Mouse (Mus musculus) layer of hippocampus, adult 2 months (tissue): ENCODE measurements around the gene Olfr412. TPM values are rescaled to one million over a fixed set of nuclear protein-coding genes. Genes with fewer than 3 reads are reported as not detected.

Experiments
- DNase-seq, 2 experiments: peaks; one replicate each; pipeline ENCODE4 v3.0.0; 2022; ENCODE audit warnings: low spot score in 2 of 2
- H3K27ac ChIP-seq: fragments of 200-600 bp; 2 replicates; pipeline ENCODE4 v1.8.1; 2022
- H3K4me3 ChIP-seq: fragments of 200-600 bp; 2 replicates; pipeline ENCODE4 v1.8.1; 2022; ENCODE audit warnings: mild to moderate bottlenecking
- CTCF ChIP-seq: fragments of 200-600 bp; conservative IDR thresholded peaks from 2 replicates; pipeline ENCODE4 v1.8.1; 2022; ENCODE audit warnings: antibody characterized with exemption, mild to moderate bottlenecking, moderate library complexity
- long read RNA-seq, 2 experiments: library from polyadenylated mRNA; stranded (forward); transcript quantifications; one replicate each; pipeline ENCODE4 v2.0.0; 2021; ENCODE audit warnings: borderline mapping rate in 2 of 2
- total RNA-seq, 2 experiments: library from RNA; stranded (reverse); gene quantifications; 2 replicates each; pipeline ENCODE4 v1.2.3; 2021

The Olfr412 gene
- total RNA-seq, result not detected
- long read RNA-seq, experiment 1, result 0 reads
- long read RNA-seq, experiment 2, result 0 reads

DNA sequence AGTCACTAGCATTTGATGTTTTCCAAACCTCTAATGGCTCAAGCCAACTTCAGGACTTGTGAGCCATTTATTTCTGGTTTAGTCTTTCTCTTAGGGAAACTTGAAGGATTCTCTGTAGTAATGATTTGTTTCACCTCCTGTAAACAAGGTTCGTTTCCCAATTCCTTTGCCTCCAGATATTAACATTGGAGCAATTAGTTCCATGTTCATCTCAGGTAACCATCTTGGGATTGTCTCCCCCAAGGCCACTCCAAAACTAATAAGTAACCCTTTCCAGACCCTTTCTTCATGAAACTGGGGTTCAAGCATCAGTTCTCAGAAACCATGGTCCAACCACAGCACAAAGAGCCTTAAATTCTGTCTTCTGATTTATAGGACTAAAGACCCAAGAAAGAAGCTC lies at the start of gene Olfr412:
Gene Olfr412 (plus strand): TSS at position 301 of the 400 bp plus-strand sequence.
- Histone ChIP-seq H3K4me3 (no peak within 1 kb of the TSS), H3K27ac (no peak within 1 kb of the TSS)
- DNase-seq, result no peak
- no peak for TF ChIP-seq CTCF

DNA sequence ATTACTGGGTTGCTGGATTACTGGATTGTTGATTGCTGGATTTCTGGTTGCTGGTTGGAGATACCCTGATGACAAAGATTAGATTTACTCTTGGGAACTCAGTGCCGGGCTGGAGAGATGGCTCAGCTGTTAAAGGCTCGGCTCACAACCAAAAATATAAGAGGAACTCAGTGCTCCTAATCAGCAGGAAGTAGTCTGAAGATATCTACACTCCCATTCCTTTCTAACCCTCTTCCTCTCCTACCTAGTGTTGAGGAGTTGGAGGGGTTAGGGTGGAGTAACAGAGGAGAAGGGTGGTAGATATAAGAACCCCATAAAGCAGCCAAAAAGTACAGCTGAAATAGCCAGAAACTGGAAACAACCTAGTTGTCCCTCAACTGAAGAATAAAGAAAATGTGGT lies 35.8 kb upstream of the Olfr412 start:
- no peak overlapping the region for H3K4me3 ChIP-seq

DNA sequence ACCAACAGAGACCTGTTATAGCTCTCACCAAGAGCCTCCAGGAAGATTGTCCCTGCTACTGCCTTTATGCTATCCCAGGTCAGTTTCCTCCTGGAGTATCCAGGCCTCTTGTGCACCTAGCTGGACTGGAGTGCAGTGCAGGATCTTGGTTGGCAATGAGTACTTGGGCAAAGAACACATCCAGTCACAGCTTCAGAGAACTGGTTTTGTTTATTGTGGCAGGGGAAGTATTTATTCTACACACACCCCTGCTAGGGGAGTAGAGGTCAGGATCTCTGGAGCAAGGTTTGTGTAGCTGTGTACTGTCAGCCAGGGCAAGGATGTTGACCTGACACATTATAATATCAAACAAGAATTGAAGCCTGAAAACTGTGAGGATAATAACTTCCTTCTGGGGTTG lies 33.1 kb upstream of the Olfr412 start:
- no peak overlapping the region for H3K4me3 ChIP-seq
- TF ChIP-seq CTCF, result no peak
- no peak for DNase-seq
- H3K27ac ChIP-seq, result no peak overlapping the region

More for the DNA sequence above, 35.8 kb upstream of the Olfr412 start:
- H3K27ac ChIP-seq, result no peak overlapping the region
- TF ChIP-seq CTCF, result no peak
- no peak for DNase-seq

DNA sequence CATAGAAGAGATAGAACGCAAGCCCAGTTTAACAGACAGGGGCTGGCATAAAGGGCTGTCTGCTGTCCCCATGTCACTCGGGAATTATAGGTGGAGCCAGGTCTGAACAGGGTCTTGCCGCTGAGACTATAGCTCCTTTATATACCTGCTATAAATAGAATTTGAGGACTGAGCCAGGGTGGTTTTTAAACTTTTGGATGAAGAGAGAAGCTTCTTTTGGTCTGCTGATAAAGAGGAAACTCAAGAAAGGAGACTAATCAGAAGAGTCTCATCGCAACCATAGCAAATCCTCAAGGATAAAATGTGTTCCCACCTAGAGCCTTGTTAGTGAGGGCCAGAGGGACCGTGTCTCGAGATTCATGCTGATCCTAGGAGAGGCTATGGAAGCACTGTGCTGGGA lies 23.9 kb upstream of the Olfr412 start, which contains the start of gene Olfr410:
Gene Olfr410 (minus strand): TSS at position 101 of the 400 bp plus-strand sequence.
- no peak for DNase-seq
- Histone ChIP-seq H3K27ac (no peak within 1 kb of the TSS), H3K4me3 (no peak within 1 kb of the TSS)
- TF ChIP-seq CTCF, result no peak

DNA sequence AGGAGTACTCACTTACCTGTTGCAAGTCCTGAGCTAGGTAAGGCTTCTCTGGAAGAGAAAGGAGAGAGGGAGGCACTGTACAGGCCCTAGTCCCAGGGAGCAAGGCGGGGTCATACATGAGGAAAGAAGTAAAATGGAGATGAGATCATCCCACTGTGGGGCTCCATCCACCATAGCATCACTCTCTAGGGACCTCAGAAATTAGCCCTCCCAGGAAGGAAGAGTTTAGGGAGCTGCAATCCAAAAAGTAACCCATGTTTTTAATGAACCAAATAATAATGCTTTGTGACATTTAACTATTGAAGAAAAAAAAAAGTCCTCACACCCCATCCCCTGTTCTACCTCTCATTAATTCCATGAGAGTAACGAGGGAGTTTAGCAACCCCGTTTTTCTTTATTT lies 9.3 kb upstream of the Olfr412 start, which contains the start of gene Olfr411:
Gene Olfr411 (minus strand): TSS at position 101 of the 400 bp plus-strand sequence.
- Histone ChIP-seq H3K27ac (no peak within 1 kb of the TSS), H3K4me3 (no peak within 1 kb of the TSS)
- TF ChIP-seq CTCF, result no peak
- DNase-seq, result no peak

DNA sequence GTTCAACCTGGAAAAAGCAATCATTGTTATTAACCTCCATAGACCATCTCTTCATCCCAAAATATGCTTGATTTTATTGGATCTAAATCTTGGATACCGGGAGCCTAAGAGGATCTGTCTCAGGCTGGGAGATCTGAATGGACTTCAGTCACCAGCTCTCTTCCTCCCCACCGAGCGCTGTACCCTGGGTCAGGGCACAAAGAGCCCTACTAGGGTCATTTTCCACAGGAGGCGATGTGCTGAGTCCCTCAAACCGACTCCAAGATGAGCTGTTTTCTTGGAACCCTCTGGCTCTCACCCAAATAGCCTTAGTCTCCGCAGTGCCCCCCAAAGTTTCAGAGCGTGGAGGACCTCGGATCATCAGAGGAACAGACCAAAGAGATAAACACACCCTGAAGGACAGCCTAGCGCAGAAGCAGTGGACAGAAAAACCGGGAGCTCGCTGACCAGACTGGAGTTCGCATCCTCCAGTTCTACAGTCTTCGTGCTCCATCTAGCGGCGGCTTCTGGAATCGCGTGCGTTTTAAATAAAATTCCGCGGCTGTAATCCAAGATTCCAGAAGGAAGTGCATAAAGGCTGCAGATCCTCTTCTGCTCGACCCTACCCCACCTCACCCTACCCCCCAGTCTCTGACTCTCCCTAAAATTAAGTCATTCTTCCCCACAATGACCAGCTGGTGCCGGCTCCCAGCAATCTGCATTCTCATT lies 9.7 kb downstream of the Olfr412 start:
- Histone ChIP-seq H3K4me3 (peak overlapping the region; percentile 32; the same call in 1 of the 2 replicates), H3K27ac (no peak overlapping the region)
- DNase-seq, result peak; percentile 69 to 84
- peak; percentile 95 for TF ChIP-seq CTCF

DNA sequence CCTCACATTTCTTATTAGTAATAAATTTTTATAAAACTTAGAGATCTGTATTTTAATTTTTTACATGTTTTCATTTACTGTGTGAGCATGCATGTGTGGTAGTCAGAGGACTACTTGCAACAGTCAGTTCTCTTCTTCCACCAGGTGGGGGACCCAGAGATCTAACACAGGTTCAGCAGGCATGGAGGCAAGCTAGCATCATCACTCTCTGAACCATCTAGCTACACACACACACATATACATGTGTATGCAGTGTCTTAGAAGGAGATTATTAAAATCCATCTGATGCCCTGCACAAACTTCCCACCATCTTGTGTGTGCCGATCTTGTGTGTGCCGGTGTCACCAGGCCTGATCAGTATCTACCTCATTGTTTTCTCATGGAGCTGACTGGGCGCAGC lies 15.0 kb downstream of the Olfr412 start:
- no peak overlapping the region for H3K27ac ChIP-seq
- no peak overlapping the region for H3K4me3 ChIP-seq
- TF ChIP-seq CTCF, result peak; percentile 94
- peak; percentile 74 to 79 for DNase-seq

DNA sequence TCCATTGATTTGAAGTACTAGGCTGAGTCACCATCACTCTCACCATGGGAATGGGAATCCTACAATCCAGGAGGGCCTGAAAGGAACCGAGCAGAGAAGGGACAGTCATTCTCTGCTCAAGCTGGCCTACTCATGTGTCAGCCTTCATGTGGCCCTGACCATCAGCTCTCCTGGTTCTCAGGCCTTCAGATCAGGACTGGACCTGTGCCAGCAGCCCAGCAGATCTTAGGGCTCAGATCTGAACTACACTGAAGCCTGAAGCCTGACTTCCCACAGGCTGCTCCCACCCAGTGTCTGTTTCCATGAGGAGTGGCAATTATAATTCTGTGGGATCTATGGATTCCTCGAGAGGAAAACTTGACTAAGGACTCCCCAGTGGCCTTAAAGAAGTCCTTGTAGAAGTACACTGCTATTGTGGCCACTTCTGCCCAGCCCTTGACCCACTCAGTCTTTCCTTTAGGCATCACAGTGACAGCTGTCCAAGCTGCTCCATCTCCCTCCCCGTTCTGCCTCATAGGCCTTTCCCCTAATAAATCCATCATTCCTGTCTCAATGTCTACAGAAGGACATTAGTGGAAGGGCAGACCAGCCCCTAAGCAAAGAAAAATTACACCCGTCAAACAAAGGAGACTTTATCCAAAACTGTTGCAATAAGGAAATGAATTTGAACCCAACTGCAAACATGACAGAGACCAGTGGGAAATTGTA lies 17.5 kb downstream of the Olfr412 start:
- H3K27ac ChIP-seq, result no peak overlapping the region

DNA sequence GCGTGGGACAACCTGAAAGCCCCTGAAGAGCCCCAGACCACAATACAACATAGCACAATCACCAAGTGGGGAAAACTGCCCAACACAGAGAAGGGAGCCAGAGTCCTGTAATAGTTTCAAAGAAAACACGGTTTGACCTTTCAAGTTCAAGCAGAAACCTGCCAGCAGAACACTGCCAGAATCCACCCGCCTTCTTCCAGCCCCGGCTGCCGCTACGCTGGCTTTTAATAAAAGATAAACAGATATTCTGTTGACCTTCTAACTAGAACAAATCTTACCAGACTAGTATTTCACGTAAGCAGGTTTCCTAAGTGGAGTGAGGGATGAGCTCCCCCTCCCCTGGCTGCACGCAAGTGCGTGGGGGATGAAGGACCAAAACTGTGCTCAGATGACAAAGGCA lies 23.8 kb downstream of the Olfr412 start:
- no peak for TF ChIP-seq CTCF
- Histone ChIP-seq H3K27ac (peak overlapping the region; percentile 62), H3K4me3 (no peak overlapping the region)
- no peak for DNase-seq

More for the DNA sequence above, 17.5 kb downstream of the Olfr412 start:
- H3K4me3 ChIP-seq, result no peak overlapping the region
- TF ChIP-seq CTCF, result no peak
- DNase-seq, result no peak

DNA sequence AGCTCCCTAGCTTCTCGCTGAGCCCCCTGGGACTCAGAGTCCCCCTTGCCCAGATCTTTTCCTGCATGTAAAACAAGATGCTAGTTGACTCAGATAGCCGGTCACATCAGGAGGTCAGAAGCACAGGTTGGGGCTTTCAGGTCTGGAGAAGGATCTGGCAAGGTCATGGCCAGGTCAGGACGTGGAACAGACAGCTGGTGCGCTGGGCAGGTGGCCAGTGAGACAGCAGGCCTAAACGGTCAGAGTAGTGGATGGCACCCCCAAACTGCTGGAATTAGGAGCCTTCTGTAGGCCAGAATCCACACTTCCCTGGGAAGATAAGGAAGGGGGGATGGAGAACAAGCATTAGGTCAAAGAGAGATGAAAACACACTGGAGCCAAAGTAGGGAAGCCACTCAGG lies 25.3 kb downstream of the Olfr412 start:
- no peak for TF ChIP-seq CTCF
- no peak for DNase-seq
- Histone ChIP-seq H3K27ac (0 out of 2 replicates have a peak overlapping the region, but pooled peaks have one; percentile 3), H3K4me3 (no peak overlapping the region)

DNA sequence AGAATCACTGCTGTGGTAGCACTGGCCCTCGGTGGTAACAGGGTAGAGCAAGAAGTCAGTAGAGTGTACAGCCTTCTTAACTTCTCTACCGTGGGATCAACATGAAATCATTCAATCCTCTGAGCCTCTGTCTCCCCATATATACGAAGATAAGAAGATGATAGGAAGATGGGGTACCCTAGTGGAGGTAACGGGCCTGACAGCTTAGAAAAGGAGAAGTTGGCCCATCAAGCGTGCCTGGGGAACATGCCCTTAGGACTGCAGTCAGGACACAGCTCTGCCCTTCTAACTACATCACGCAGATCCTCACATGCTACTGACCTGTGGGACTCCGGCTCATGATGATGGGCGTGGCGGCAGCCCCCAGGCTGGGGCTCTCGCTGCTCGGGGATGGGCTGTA lies 30.0 kb downstream of the Olfr412 start:
- no peak overlapping the region for H3K4me3 ChIP-seq
- DNase-seq, result no peak
- no peak overlapping the region for H3K27ac ChIP-seq
- TF ChIP-seq CTCF, result peak; percentile 35

DNA sequence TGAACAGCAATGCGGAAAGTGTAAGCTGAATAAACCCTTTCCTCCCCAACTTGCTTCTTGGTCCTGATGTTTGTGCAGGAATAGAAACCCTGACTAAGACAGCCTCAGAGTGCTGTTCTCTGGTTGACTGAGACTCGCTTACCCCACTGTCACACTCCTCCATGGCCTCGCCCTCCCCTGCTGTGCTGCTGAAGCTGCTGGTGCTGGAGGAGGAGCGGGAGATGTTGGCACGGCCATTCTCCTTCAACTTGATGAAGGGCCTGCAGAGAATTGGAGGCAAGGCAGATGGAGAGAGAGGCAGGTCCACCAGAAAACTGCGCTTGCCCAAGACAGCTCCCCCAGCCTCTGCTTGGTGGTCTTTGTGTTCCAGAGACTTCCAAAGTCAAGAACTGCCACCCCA lies 31.0 kb downstream of the Olfr412 start:
- Histone ChIP-seq H3K27ac (no peak overlapping the region), H3K4me3 (no peak overlapping the region)
- no peak for TF ChIP-seq CTCF
- no peak for DNase-seq

DNA sequence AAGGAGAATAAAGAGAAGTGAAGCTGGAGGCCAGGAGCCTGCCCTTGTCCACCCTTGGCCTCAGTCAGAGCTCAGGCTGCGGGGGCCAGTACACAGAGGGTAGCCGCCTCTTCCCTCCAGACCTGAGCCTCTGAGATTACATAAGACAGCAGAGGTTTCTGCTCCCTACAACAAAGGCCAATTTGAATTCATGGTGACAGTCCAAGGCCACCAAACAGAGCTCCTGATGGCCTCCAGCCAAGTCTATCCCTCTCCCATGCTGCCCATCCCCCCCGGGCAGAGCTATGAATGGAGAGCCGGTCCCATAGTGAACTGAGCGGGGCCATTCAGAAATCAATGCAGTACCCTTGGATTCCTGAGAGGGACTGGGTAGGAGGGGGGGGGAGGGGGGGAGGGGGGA lies 31.6 kb downstream of the Olfr412 start:
- H3K4me3 ChIP-seq, result no peak overlapping the region
- H3K27ac ChIP-seq, result no peak overlapping the region
- DNase-seq, result no peak
- TF ChIP-seq CTCF, result 0 out of 2 replicates have a peak, but pooled peaks have one; percentile 2
